Mouse (Mus musculus) spleen, postnatal 36 days (tissue): ENCODE data around the gene Srgap2.
"Not testable (repeated sequence)": the region's sequence is repeated elsewhere in the genome, so short reads cannot be mapped to it uniquely, and the experiment has no call there.

Experiments
- DNase-seq, 2 experiments: peaks; one replicate each; pipeline ENCODE4 v3.0.0; 2022; ENCODE audit warnings: low spot score in 2 of 2, mixed read lengths in 1 of 2

Srgap2 gene

GRCm38 (mm10) chr1:131290648-131291047 lies 236.5 kb downstream of the Srgap2 start:
- peak; percentile 39 to 61 for DNase-seq

- no peak for DNase-seq
These were observed 238.2 kb downstream of the Srgap2 start for GRCm38 (mm10) chr1:131288938-131289337.

GRCm38 (mm10) chr1:131287267-131287666 lies 239.9 kb downstream of the Srgap2 start:
- no peak for DNase-seq

DNA sequence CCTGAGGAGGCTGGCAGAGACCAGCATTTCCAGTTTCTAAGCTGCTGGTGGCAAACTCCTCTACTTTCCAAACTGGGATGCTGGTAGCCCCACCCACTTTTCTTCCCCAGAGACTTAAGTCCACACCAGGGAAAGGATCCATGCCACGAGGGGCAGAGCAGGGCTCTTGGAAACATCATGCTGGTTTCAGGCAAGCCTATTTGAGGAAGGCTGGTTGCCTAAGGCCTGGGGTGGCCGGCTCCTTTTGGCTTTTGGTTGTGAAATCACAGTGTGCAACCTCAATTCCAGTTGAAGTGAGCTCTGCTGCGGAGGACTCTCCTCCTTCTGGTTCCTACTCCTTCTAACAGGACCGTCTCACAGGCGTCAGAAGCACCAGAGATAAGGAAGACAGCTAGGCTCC lies 240.3 kb downstream of the Srgap2 start:
- DNase-seq, result no peak

DNA sequence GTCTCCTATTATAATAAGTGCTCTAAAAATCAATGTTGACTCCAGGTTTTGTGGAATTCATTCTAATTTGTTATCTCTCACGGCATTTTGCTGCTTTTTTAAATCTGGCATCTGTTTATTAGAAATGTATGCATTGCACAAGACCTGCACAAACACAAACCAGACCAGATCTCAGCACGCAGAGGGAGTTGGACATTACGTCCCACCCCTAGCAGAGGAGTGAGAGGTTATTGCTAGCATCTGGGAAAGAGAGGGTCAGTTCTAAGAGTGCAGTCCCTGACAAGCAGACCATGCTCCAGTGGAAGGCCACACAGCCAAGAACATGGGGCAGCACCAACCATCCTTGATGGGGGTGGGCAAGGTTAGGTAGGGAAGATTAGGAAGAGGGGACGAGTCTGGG lies 242.5 kb downstream of the Srgap2 start:
- DNase-seq, result no peak

DNA sequence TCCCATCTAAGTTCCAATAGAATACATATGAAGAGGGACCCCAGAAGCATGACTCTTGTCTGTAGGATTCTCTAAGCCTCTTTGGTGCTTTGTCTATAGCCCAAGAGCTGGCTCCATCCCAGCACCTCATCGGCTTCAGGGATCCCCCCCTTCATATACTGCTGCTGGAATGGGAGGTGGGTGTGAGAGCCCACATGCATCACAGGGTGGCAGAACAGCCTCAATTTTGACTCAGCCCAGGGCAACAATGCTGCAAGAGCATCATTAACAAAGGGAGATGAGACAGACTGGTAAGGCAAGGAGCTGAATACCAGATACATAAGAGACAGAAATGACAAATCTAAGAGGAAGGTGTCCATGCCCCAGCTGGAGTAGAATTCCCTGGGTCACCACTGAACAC lies 243.0 kb downstream of the Srgap2 start:
- no peak for DNase-seq

DNA sequence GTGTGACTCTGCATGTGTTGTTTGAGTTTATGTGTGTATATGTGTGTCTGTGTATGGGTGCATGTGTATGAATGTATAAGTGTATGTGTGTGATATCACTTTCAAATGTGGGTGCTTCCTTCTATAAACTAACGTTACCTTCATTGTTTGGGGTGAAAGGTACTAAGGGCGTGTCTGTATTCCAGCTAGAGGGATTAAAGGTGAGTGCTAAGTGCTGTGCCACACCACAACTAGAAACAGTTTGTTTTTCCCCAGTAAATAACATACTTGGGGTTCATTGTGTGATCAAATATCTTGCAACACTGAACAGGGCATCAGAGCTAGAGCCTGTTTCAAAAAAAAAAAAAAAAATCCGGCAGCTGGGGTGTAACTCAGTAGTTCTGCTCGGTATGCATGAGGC lies 245.4 kb downstream of the Srgap2 start:
- DNase-seq, result no peak

DNA sequence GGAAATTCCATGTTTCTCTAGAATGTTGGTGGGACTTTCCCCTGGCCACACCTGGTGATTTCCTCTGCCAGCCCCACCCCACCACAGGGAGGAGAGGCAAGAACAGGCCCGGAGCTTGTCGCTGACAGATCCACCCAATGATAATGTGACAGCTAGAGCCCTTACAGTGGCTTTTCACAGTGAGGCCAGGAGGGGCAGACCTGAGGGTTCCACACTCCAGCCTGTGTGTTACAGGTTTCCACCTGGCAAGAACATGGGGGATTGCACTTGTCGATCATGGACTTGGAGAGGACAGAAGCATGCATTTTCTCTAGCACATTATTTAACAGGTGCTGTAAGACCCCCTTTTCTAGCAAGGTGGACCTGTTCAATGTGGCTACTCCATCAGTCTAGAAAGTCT lies 246.9 kb downstream of the Srgap2 start:
- peak; percentile 38 to 42 for DNase-seq

DNA sequence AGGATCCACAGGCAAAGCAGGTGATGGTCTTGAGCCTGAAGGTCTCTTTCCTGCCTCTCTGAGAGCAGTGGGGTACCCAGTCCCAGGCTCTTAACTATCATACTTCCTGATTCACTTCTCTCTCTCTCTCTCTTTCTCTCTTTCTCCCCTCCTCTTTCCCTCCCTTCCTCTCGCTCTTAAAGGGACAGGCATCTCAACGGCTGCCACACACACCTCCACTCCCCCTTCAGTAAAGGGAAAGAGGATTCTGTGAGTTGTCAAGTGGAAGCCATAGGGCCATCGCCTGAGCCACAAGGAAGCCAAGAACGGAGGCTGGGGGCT lies 247.7 kb downstream of the Srgap2 start, which contains the start of gene Ikbke:
TSS of gene Ikbke (minus strand) at position 151 of the 321 bp plus-strand sequence.
- DNase-seq, result peak in 1 of 2 experiments; percentile 7

DNA sequence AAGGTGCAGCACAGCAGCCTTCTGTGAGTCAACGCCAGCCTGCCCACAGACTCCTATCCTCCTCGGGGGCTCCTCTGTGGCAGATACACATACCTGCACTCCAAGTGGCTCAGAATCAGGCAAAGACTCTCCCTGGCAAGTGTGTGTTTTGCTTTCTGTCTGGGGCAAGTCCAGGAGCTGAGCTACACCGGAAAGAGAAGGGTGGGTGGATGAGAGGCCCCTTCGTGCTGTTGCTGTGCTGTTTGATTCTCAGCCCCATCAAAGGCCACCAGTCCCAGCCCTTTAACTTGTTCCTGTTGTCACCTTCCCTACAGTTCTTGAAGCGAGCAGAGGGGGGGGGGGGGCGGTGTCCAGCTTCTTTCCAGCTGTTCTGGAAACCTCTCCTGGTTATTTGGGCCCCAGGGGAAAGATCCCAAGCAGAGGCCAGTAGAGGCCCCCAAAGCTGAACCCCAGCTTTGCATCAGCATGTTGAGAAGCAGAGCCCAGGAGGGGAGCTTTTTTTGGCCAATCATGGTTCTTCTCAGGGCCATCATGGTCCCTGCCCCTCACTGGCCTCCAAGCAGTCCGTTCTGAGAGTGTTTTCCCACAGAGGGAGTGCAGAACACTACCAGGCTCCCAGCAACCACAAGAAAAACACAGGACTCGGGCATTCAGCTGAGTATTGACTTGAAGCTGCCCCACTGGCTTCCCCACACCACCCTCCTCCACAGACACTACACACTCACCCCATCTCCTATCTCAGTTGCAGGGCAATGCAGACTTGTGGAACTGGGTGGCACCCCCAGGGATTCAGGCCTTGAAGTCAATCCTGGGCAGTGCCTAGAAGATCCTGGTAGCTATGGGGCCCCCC lies 248.3 kb downstream of the Srgap2 start:
- DNase-seq, result peak; percentile 26 to 28

DNA sequence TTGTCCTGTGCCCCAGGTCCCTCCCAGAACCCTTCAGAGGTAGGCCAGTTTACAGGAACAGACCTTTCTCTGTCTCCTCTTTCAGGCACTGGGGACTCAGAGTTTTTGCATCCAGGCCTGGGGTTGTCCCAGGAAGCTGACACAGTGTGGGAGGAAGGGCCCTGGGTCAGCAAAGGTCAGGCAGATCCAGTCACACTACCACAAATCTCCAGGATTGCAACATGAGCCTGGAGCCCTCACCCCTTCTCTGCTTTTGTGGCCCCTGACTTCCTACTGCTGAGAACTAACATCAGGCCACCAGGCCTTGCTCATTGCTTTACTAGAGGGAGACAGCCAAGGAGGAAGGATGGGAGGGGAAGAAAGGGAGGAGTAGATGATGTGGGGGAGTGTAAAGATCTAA lies 250.3 kb downstream of the Srgap2 start:
- DNase-seq, result peak in 1 of 2 experiments; percentile 27

DNA sequence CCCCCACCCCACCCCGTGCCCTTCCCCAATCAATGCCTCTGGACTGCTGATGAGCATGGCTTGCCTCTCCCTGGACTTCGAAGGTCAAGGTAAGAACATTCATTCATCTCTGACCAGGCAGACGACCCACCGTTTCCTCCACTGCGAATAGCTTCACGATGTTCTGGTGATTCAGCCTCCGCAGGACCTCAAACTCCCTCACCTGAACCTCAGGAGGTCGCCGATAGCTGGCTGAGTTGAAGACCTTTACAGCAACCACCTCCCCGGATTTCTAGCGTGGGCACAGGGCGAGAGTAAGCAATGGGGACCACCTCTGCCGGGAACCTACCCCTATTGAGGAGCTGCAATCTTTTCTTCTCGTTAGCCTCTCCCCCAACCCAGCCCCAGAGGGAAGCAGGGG lies 251.6 kb downstream of the Srgap2 start:
- DNase-seq, result no peak

- no peak for DNase-seq
These were observed 252.2 kb downstream of the Srgap2 start for GRCm38 (mm10) chr1:131274725-131275539.

GRCm38 (mm10) chr1:131269797-131270578 lies 257.2 kb downstream of the Srgap2 start:
- peak; percentile 35 to 49 for DNase-seq

- DNase-seq, result no peak
These were observed 258.4 kb downstream of the Srgap2 start for GRCm38 (mm10) chr1:131268776-131269175.

GRCm38 (mm10) chr1:131263905-131264304 lies 263.2 kb downstream of the Srgap2 start:
- no peak for DNase-seq

GRCm38 (mm10) chr1:131260309-131260656 lies 266.9 kb downstream of the Srgap2 start:
- peak; percentile 39 to 60 for DNase-seq

GRCm38 (mm10) chr1:131259632-131260308 lies 267.4 kb downstream of the Srgap2 start:
- no peak for DNase-seq

DNA sequence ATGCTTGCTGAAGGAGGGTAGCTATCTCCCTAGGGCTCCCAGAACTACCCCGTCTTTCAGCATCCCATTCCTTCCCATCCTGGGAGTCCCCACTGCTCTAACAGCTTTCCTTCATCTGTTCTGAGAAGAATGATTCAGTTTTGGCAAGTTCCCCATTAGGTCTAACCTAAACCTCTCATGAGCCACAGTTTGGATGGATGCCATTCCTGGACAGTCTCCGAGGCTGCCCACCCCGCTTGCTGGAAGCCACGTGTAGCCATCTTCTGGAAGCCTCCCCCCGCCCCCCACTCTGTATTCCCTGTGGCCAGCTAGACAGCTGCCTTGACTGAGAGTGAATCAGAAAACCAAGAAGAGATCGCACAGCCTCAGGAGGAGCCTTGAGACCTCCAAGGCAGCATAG lies 269.9 kb downstream of the Srgap2 start:
- DNase-seq, result no peak

GRCm38 (mm10) chr1:131252516-131253250 lies 274.5 kb downstream of the Srgap2 start:
- not testable (repeated sequence) for DNase-seq
